Mouse (Mus musculus) CH12.LX (cell line): ENCODE results near the gene Zmynd8.

Experiments
- CTCF ChIP-seq, 2 experiments: IDR thresholded peaks in 1 of 2; conservative IDR thresholded peaks in 1 of 2; 2 replicates each; pipeline ENCODE4 v1.5.1; 2011 to 2012; ENCODE audit warnings: low read depth in 2 of 2, low read length in 2 of 2, improper control_type of control experiment in 1 of 2, inconsistent platforms in 1 of 2, mild to moderate bottlenecking in 1 of 2, moderate library complexity in 1 of 2
- E2F4 ChIP-seq: IDR thresholded peaks from 2 replicates; pipeline ENCODE4 v1.6.1; 2011; ENCODE audit warnings: low read depth, low read length, improper control_type of control experiment; ENCODE audit not compliant: insufficient replicate concordance
- ELF1 ChIP-seq: IDR thresholded peaks from 2 replicates; pipeline ENCODE4 v1.6.1; 2014; ENCODE audit warnings: low read depth, mild to moderate bottlenecking, inconsistent platforms, low read length, improper control_type of control experiment
- JUND ChIP-seq: conservative IDR thresholded peaks from 2 replicates; pipeline ENCODE4 v1.6.1; 2011; ENCODE audit warnings: low read depth, low read length, improper control_type of control experiment
- MAFK ChIP-seq: IDR thresholded peaks from 2 replicates; pipeline ENCODE4 v1.6.1; 2011; ENCODE audit warnings: low read length, improper control_type of control experiment; ENCODE audit not compliant: insufficient replicate concordance
- MEF2A ChIP-seq: IDR thresholded peaks from 2 replicates; pipeline ENCODE4 v1.6.1; 2014; ENCODE audit warnings: low read depth, mild to moderate bottlenecking, inconsistent platforms, low read length, improper control_type of control experiment, borderline replicate concordance
- MXI1 ChIP-seq: IDR thresholded peaks from 2 replicates; pipeline ENCODE4 v1.6.1; 2011; ENCODE audit warnings: mild to moderate bottlenecking, low read depth, low read length, improper control_type of control experiment
- NELFE ChIP-seq: IDR thresholded peaks from 2 replicates; pipeline ENCODE4 v1.6.1; 2011; ENCODE audit warnings: low read depth, low read length, improper control_type of control experiment
- NRF1 ChIP-seq: IDR thresholded peaks from 2 replicates; pipeline ENCODE4 v1.6.1; 2014; ENCODE audit warnings: low read depth, mild to moderate bottlenecking, inconsistent platforms, low read length, improper control_type of control experiment, moderate library complexity
- POLR2A ChIP-seq: IDR thresholded peaks from 2 replicates; pipeline ENCODE4 v1.6.1; 2011; ENCODE audit warnings: low read depth, mild to moderate bottlenecking, improper control_type of control experiment, low read length
- RAD21 ChIP-seq: IDR thresholded peaks from 2 replicates; pipeline ENCODE4 v1.6.1; 2011; ENCODE audit warnings: low read depth, mild to moderate bottlenecking, low read length, improper control_type of control experiment, moderate library complexity
- RCOR1 ChIP-seq: conservative IDR thresholded peaks from 2 replicates; pipeline ENCODE4 v1.6.1; 2012; ENCODE audit warnings: low read depth, mild to moderate bottlenecking, inconsistent platforms, low read length, improper control_type of control experiment
- UBTF ChIP-seq: IDR thresholded peaks from 2 replicates; pipeline ENCODE4 v1.6.1; 2012; ENCODE audit warnings: low read depth, mild to moderate bottlenecking, inconsistent platforms, low read length, improper control_type of control experiment, moderate library complexity

DNA sequence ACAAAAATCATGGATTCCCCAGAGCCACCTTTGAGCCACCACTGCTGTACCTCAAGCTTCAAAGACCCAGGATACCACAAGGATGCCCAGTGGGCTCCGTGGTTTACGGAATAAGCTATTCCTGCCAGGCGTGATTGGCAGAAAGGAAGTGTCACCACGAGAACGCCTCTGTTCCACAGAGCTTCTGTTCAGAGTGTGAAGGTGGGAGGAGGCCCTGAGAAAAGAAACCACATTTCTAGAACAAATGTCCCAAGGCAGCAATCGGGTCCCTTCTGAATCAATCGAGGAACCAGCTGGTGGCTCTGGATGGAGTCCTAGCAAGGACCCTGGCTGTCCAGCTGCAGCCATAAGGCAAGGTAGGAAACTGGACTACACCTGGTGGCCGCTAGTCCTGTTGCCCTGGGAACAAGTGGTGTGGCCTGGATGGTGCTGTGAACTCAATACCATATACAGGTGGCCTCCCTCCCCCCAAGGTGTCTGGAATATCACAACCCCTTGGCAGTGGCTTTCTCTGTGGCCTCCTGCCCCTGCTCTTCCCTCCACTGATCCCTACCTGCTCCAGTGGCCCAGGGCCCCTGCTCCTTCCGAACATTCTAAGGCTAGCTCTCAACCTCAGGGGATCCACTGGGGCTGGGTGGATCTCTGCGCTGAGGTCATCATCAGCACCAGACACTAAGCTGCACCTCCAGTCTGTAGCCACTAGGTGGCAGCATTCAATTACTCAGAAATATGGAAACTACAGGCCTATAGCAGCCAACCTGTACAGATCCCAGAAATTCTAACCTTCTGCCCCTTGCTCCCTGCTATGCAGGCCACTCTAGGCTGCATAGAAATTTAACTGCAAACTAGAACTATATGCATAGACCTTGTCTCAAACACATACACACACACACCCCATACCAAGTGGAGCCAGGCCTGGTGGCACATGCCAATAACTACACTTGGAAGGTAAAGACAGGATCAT, 79.5 kb downstream of the Zmynd8 start:
- no peak for TF ChIP-seq MAFK
- no peak for TF ChIP-seq POLR2A
- peak; percentile 90 to 91 for TF ChIP-seq CTCF (conservative IDR thresholded peaks at IDR 0.05 in 1 of 2, IDR thresholded peaks at IDR 0.05 in 1 of 2; ENCODE audit: low read depth in 2 of 2, low read length in 2 of 2)
- TF ChIP-seq ELF1: peak; percentile 12; the same call in 1 of the 2 replicates
- 0 out of 2 replicates have a peak, but pooled peaks have one; percentile 10 for TF ChIP-seq MEF2A
- TF ChIP-seq RAD21: peak; percentile 78
- 0 out of 2 replicates have a peak, but pooled peaks have one; percentile 8 for TF ChIP-seq JUND
- TF ChIP-seq RCOR1: no peak
- peak; percentile 33; the same call in 1 of the 2 replicates for TF ChIP-seq NELFE
- TF ChIP-seq E2F4: no peak
- no peak for TF ChIP-seq NRF1
- TF ChIP-seq MXI1: no peak
- TF ChIP-seq UBTF: no peak
